Comparison of ENCODE assay signal across 15 mouse cellular contexts in genomic region chr2:59706806-59707205, GRCm38 (mm10).
A peak's percentile ranks its signal among the peaks of the same experiment; 100 is the strongest.
DNase-seq lines count a peak whose midpoint lies in the region; ATAC-seq lines count a peak whose summit lies in the region.
"Had no signal": no experiment of that assay in that cellular context is flagged by ENCODE, and none has a peak within 500 bp of the region (broad histone marks: within the 10 kb centered on the region; RNA-seq: fewer than 3 reads in every experiment).

No protein-coding gene starts in this region.

- no peak overlapping the region for H3K4me3 ChIP-seq in heart, embryonic 16.5 days (ENCODE audit: low read length)
- no peak overlapping the region for H3K4me3 ChIP-seq in lung, embryonic 16.5 days (ENCODE audit: low read length)
- no peak overlapping the region for H3K4me3 ChIP-seq in midbrain, embryonic 13.5 days (replicated peaks)
- H3K4me3 ChIP-seq: embryonic facial prominence, embryonic 13.5 days; liver, embryonic 13.5 days; megakaryocyte, embryonic 14.5 days; neural tube, embryonic 15.5 days had no signal

- WGBS in heart, embryonic 16.5 days = 76% methylated on average over 12 of the region's 12 CpGs
- WGBS in lung, embryonic 16.5 days = 67% methylated on average over 12 of the region's 12 CpGs
- WGBS in midbrain, embryonic 13.5 days = 85% methylated on average over 12 of the region's 12 CpGs

- no peak overlapping the region for H3K4me2 ChIP-seq in heart, embryonic 16.5 days (ENCODE audit: low read depth, low read length)
- H3K4me2 ChIP-seq in lung, embryonic 16.5 days (ENCODE audit: low read depth, low read length) = no peak overlapping the region
- no peak overlapping the region for H3K4me2 ChIP-seq in midbrain, embryonic 13.5 days (replicated peaks)
- H3K4me2 ChIP-seq: embryonic facial prominence, embryonic 13.5 days; liver, embryonic 13.5 days; neural tube, embryonic 15.5 days had no signal

- H3K36me3 ChIP-seq in heart, embryonic 16.5 days (ENCODE audit: control insufficient read depth, insufficient read depth) = no peaks in the 10 kb centered on the region
- no peaks in the 10 kb centered on the region for H3K36me3 ChIP-seq in lung, embryonic 16.5 days (ENCODE audit: control insufficient read depth, insufficient read depth, low read length)
- no peaks in the 10 kb centered on the region for H3K36me3 ChIP-seq in midbrain, embryonic 13.5 days
- H3K36me3 ChIP-seq: liver, embryonic 13.5 days; neural tube, embryonic 15.5 days had no signal

- H3K27me3 ChIP-seq in heart, embryonic 16.5 days (ENCODE audit: control insufficient read depth, insufficient read depth, low read length) = no peaks in the 10 kb centered on the region
- H3K27me3 ChIP-seq in lung, embryonic 16.5 days (ENCODE audit: control insufficient read depth, insufficient read depth, low read depth, low read length) = no peaks in the 10 kb centered on the region
- no peaks in the 10 kb centered on the region for H3K27me3 ChIP-seq in midbrain, embryonic 13.5 days
- H3K27me3 ChIP-seq: CH12.LX; embryonic facial prominence, embryonic 13.5 days; liver, embryonic 13.5 days; megakaryocyte, embryonic 14.5 days; neural tube, embryonic 15.5 days had no signal

- no peak overlapping the region for H3K27ac ChIP-seq in heart, embryonic 16.5 days (ENCODE audit: low read length)
- H3K27ac ChIP-seq in lung, embryonic 16.5 days (ENCODE audit: low read length) = no peak overlapping the region
- H3K27ac ChIP-seq in midbrain, embryonic 13.5 days = no peak overlapping the region
- H3K27ac ChIP-seq: embryonic facial prominence, embryonic 13.5 days; liver, embryonic 13.5 days; neural tube, embryonic 15.5 days had no signal

- no peak overlapping the region for H3K9ac ChIP-seq in heart, embryonic 16.5 days (ENCODE audit: low read length)
- no peak overlapping the region for H3K9ac ChIP-seq in lung, embryonic 16.5 days (ENCODE audit: low read length)
- no peak overlapping the region for H3K9ac ChIP-seq in midbrain, embryonic 13.5 days (replicated peaks)
- H3K9ac ChIP-seq: embryonic facial prominence, embryonic 13.5 days; liver, embryonic 13.5 days; neural tube, embryonic 15.5 days had no signal

- DNase-seq in heart, postnatal 36 days = no peak
- no peak for DNase-seq in lung, postnatal 25 days (ENCODE audit: low spot score)
- DNase-seq in kidney, postnatal 14 days = peak; percentile 65
- DNase-seq in retina, embryonic 14.5 days (ENCODE audit: low spot score) = no peak
- DNase-seq: cerebellum, postnatal 14 days; gastrocnemius, postnatal 36 days; liver, embryonic 13.5 days; right cerebral cortex, adult 18-20 months had no signal

- peaks cover 12% of the 10 kb centered on the region for H3K4me1 ChIP-seq in heart, embryonic 16.5 days (ENCODE audit: control insufficient read depth, insufficient read depth, low read length)
- H3K4me1 ChIP-seq in lung, embryonic 16.5 days (replicated peaks; ENCODE audit: control insufficient read depth, insufficient read depth, low read length) = peaks cover 9% of the 10 kb centered on the region
- H3K4me1 ChIP-seq in midbrain, embryonic 13.5 days (replicated peaks) = no peaks in the 10 kb centered on the region
- H3K4me1 ChIP-seq: liver, embryonic 13.5 days; neural tube, embryonic 15.5 days had no signal

- H3K9me3 ChIP-seq in heart, embryonic 16.5 days (replicated peaks; ENCODE audit: control insufficient read depth, low read length) = no peaks in the 10 kb centered on the region
- no peaks in the 10 kb centered on the region for H3K9me3 ChIP-seq in lung, embryonic 16.5 days (ENCODE audit: control insufficient read depth, low read length)
- H3K9me3 ChIP-seq in midbrain, embryonic 13.5 days = no peaks in the 10 kb centered on the region
- H3K9me3 ChIP-seq: embryonic facial prominence, embryonic 13.5 days; liver, embryonic 13.5 days; neural tube, embryonic 15.5 days had no signal

- 0 out of 2 replicates have a peak, but pooled peaks have one; percentile 42 for ATAC-seq in heart, embryonic 16.5 days (replicated peaks; ENCODE audit: extremely low read depth, insufficient read depth, low FRiP score)
- peak; percentile 74 for ATAC-seq in lung, embryonic 16.5 days (ENCODE audit: low read depth)
- ATAC-seq in midbrain, embryonic 13.5 days = no peak

- intact Hi-C loops in heart, postnatal 36 days (cut with DNase I) = no loop called here
